Mouse (Mus musculus) large intestine, adult 2 months (tissue): ENCODE measurements around the gene Agap1. TPM values are rescaled to one million over a fixed set of nuclear protein-coding genes. Genes with fewer than 3 reads are reported as not detected.

ENCODE experiments used
- DNase-seq: peaks from one replicate; pipeline ENCODE4 v3.0.0-alpha.2; 2012; ENCODE audit warnings: low read depth, low spot score
- WGBS: fragments of 180-500 bp; shearing (Covaris S2); methylation state at CpG from one replicate; pipeline ENCODE4 v1.1.7; 2018; 5-methylcytosine and 5-hydroxymethylcytosine counted together
- polyA plus RNA-seq: library from polyadenylated mRNA; depleted of rRNA; stranded (reverse); fragments of >200 nt; gene quantifications from 2 replicates; pipeline ENCODE4 v1.2.3, GENCODE M21; 2012

Agap1 gene
- polyA plus RNA-seq, 1 experiment = 12.4 TPM

- no peak for DNase-seq
- 94% methylated on average over 5 of the region's 5 CpGs for WGBS
Measured at GRCm38 (mm10) chr1:89598906-89599305, 144.3 kb downstream of the Agap1 start.

GRCm38 (mm10) chr1:89599983-89600741, 145.6 kb downstream of the Agap1 start:
- no peak for DNase-seq
- WGBS = 89% methylated on average over 11 of the region's 11 CpGs

GRCm38 (mm10) chr1:89601349-89601748, 146.7 kb downstream of the Agap1 start:
- 82% methylated on average over 7 of the region's 7 CpGs for WGBS
- DNase-seq = no peak

DNA sequence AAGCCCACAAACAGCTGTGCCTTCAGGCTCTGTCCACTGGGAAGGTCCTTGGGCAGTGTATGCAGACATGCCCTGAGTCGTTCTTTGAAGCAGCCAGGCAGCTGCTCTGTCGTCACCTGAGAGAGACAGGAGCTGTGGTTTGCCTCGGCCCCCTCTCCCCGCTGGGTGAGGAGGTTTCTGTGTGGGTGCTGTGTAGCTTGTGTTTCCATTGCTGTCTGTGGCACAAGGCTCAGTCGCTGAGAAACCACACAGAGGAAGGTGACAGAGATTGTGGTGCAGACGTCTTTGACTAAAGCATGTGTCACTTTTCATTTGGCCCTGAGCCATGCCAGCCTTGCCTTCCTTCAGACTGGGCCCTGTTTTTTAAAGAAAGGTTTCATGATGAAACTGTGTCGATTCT, 148.3 kb downstream of the Agap1 start:
- 54% methylated on average over 7 of the region's 7 CpGs for WGBS
- DNase-seq = no peak

GRCm38 (mm10) chr1:89606612-89607011, 152.0 kb downstream of the Agap1 start:
- DNase-seq = no peak
- 48% methylated on average over 5 of the region's 5 CpGs for WGBS

GRCm38 (mm10) chr1:89608766-89609165, 154.2 kb downstream of the Agap1 start:
- WGBS = 93% methylated on average over 4 of the region's 4 CpGs
- DNase-seq = no peak

DNA sequence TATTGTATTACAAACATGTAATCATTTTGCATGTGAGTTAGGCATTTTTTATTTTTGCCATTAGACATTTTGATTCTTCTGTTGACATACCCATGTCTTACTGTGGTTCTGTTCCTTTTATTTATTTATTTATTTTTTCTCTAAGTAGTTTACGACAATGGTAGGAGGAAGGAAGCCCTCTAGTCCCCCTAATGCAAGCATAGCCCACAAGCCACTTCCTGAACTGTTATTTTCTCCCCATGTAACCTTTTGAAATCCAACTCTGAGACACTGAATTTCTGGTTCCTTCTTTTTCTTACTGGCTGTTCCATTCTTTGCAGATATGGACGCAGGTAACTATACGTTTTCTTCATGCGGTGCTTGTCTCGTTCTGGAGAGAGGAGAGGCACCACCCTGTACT, 155.4 kb downstream of the Agap1 start:
- DNase-seq = no peak
- 84% methylated on average over 5 of the region's 5 CpGs for WGBS

DNA sequence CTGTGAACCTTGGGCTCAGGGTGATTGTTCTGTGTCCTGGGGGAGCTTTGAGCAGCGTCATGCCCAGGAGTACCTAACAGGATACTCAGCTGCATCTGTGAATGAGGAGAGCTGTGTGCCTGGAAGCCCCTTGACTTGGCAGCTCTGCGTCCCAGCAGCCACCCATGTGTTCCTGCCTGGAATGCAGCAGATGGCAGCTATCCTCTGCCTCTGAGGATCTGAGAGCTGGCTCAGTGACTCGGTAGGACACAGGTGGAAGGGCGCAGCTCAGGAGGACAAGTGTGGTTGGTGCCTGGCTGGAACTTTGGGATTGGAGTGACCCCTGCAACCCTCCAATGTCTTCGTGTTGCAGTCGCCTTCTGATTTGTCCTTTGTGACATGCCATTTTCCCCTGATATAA, 156.9 kb downstream of the Agap1 start:
- no peak for DNase-seq
- 95% methylated on average over 6 of the region's 6 CpGs for WGBS

- no peak for DNase-seq
- 71% methylated on average over 5 of the region's 5 CpGs for WGBS
Measured at GRCm38 (mm10) chr1:89613234-89613870, 158.7 kb downstream of the Agap1 start.

DNA sequence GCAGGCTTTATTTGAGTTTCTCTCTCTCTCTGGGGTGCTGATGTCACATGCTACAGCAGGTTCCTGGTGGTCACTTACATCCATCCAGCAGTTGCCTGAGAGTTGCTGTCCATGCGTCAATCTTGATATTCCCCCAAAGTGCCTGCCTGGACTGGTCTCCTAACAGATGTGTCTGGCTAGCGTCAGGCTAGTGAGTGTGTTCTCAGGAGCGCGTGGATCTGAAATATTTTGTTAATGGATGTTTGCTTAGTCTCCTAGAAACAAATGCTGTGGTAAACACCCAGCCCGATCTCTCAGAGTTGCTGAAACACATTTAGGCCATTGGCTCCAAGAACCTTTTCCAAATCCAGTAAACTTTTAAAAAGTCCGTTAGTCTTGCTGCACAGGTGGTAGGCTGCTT, 161.9 kb downstream of the Agap1 start:
- no peak for DNase-seq
- 57% methylated on average over 6 of the region's 6 CpGs for WGBS

GRCm38 (mm10) chr1:89617336-89617735, 162.7 kb downstream of the Agap1 start:
- 68% methylated on average over 9 of the region's 9 CpGs for WGBS
- DNase-seq = no peak

DNA sequence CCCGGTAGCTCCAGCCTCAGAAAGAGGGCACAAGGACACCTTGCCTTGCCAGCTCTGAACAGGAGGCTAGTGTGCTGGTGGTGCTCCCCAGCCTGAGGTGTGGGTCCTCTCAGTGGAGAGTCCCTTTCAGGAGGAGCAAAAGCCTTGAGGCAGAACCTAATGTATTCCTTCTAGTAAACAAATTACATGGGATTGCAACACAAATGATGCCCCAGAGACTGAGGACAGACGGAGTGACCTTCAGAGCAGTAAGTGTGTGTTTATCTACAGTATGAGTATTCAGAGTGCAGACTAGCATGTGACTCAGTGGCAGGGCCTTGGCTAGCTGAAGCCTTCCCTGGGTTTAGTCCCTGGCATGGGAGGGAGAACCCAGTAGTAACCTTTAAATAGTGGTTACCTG, 165.4 kb downstream of the Agap1 start:
- 73% methylated on average over 2 of the region's 2 CpGs for WGBS
- DNase-seq = no peak

GRCm38 (mm10) chr1:89621014-89621791, 166.6 kb downstream of the Agap1 start:
- no peak for DNase-seq
- WGBS = 56% methylated on average over 8 of the region's 8 CpGs

GRCm38 (mm10) chr1:89621952-89622351, 167.3 kb downstream of the Agap1 start:
- 61% methylated on average over 8 of the region's 8 CpGs for WGBS
- no peak for DNase-seq

GRCm38 (mm10) chr1:89622801-89623200, 168.2 kb downstream of the Agap1 start:
- DNase-seq = no peak
- 78% methylated on average over 7 of the region's 7 CpGs for WGBS

GRCm38 (mm10) chr1:89625312-89625711, 170.7 kb downstream of the Agap1 start:
- DNase-seq = no peak
- 82% methylated on average over 4 of the region's 4 CpGs for WGBS

GRCm38 (mm10) chr1:89625967-89626366, 171.4 kb downstream of the Agap1 start:
- no peak for DNase-seq
- 94% methylated on average over 7 of the region's 7 CpGs for WGBS

DNA sequence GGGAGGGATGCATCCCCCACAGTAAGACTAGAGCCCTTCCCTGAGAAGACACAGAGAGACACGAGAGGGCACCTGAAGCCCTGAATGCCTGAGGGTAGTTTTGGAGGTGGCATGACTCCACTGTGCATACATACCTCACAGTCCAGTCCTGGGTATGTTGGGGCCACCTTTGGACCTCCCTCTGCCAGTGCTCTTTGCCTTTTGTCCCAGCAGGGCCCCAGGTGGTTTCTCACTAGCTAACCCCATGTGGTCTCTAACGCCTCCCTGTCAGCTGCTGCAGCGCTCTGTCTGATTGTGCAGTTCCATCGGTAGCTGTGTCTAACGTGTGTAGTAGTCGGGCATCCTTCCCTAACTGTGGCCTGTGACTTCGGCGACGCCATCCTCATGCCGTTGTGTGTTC, 172.3 kb downstream of the Agap1 start:
- 87% methylated on average over 10 of the region's 10 CpGs for WGBS
- no peak for DNase-seq

DNA sequence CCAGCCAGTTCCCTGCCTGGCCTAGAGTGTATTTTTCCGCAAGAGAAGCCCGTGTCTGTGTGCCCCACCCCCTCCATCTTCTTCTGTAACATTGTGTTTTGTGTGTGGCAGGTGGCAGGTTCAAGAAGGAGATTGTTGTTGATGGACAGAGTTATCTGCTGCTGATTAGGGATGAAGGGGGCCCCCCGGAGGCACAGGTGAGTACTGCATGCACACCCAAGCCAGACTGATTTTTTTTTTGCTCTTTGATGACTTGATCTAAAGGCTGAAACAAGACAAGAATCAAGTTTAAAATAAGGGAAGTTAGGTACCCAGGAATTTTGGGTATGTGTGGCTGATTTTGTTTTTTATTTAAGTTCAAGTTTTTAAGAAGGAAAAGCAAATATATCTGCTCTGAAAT, 173.0 kb downstream of the Agap1 start:
- no peak for DNase-seq
- 64% methylated on average over 3 of the region's 3 CpGs for WGBS

DNA sequence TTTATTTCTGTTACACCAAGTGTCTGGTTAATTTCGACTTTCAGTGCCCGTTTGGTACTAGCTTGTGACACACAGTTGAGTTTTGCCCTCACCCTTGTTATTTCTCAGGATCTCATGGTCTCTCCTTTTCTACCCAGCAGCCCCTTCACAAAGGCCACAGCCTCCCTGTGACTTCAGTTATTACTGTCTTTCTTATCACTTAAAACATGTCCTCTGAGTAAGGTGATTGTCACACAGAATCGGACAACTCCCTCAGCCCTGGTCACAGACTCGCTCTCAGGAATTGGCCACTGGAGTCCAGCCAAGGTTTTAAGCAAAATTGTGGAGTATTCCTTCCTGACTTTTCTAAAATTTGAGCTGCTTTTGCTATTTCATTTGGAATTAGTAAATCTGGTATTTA, 176.2 kb downstream of the Agap1 start:
- WGBS = 87% methylated on average over 4 of the region's 4 CpGs
- DNase-seq = no peak

- 35% methylated on average over 1 of the region's 1 CpGs for WGBS
- peak; percentile 28 for DNase-seq
Measured at GRCm38 (mm10) chr1:89631747-89632146, 177.1 kb downstream of the Agap1 start.
